Mouse (Mus musculus) duodenum, adult 2 months (tissue): Measurements from ENCODE around the gene Wipf3. TPM values are rescaled to one million over a fixed set of nuclear protein-coding genes. Genes with fewer than 3 reads are reported as not detected.

Experiments
- polyA plus RNA-seq: library from polyadenylated mRNA; depleted of rRNA; stranded (reverse); fragments of >200 nt; gene quantifications from 2 replicates; pipeline ENCODE4 v1.2.3, GENCODE M21; 2012; ENCODE audit warnings: low replicate concordance; rRNA removed

The Wipf3 gene
- polyA plus RNA-seq, result 5.3 and 5.7 TPM in 2 replicates

DNA sequence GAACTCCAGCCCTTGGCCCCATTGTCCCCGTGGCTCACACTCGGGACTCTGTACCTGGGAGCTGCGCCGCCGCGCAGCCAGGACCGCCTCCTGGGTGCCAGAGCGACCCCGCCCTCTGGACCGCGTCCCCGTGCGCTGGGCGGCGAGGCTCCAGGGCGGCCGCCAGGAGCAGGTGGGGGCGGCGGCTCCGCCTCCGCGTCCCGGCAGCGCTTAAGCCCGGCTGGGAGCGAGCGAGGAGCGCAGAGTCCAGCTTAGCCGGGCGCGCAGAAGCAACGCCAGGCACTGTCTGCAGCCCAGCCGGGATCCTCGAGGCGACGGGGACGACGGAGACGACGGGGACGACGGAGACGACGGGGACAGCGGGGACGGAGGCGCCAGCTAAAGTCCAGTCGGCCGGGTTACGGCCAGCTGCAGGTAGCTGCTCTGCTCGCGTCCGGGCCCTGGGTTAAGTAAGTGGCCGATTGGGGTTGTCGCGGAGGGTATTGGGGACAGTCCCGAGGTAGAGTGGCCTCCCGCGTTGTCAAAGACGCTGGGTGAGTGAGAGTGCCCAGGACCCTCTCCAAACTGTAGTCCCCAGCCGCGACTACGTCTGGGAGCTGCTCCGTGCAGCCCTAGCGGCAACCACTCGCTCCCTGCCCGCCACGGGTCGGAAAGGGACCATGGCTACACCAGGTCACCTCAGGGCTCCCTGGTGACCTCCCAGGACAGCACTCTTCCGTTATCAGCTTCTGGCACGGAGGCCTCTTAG, at the start of gene Wipf3:
TSS of gene Wipf3 (plus strand) at position 157 of the 748 bp plus-strand sequence.

Other genes with a start within 250 kb of the Wipf3 start
- 46.5 and 123 TPM in 2 replicates for gene Prr15, start 103.8 kb upstream of the Wipf3 start, polyA plus RNA-seq
- gene Scrn1, start 136.9 kb downstream of the Wipf3 start, polyA plus RNA-seq, result 0.49 and 0.59 TPM in 2 replicates
- 4.6 and 4.9 TPM in 2 replicates for gene Plekha8, start 165.5 kb downstream of the Wipf3 start, polyA plus RNA-seq
- gene Fkbp14, start 167.7 kb downstream of the Wipf3 start, polyA plus RNA-seq, result 0.28 and 0.67 TPM in 2 replicates